Mouse (Mus musculus) testis, adult 2 months (tissue): ENCODE results near the gene Nup153.

Experiments
- CTCF ChIP-seq: fragments of 200-500 bp; IDR thresholded peaks from 2 replicates; pipeline ENCODE4 v1.5.1; 2012; ENCODE audit warnings: low read depth, mild to moderate bottlenecking, inconsistent platforms, low read length, moderate library complexity; ENCODE audit not compliant: control insufficient read depth, insufficient read depth, insufficient replicate concordance
- POLR2A ChIP-seq: fragments of 200-500 bp; IDR thresholded peaks from 2 replicates; pipeline ENCODE4 v1.6.1; 2012; ENCODE audit warnings: low read depth, mild to moderate bottlenecking, inconsistent platforms, low read length, moderate library complexity; ENCODE audit not compliant: control insufficient read depth

- TF ChIP-seq CTCF, result no peak
- TF ChIP-seq POLR2A, result no peak
Observed at GRCm38 (mm10) chr13:46743821-46744220, 16.1 kb upstream of the Nup153 start.
